Mouse (Mus musculus): ENCODE measurements around the gene Olfr316. TPM values are rescaled to one million over a fixed set of nuclear protein-coding genes. Genes with fewer than 3 reads are reported as not detected.

Olfr316 gene
- polyA plus RNA-seq, 1 experiment from 2014 or later: not detected

DNA sequence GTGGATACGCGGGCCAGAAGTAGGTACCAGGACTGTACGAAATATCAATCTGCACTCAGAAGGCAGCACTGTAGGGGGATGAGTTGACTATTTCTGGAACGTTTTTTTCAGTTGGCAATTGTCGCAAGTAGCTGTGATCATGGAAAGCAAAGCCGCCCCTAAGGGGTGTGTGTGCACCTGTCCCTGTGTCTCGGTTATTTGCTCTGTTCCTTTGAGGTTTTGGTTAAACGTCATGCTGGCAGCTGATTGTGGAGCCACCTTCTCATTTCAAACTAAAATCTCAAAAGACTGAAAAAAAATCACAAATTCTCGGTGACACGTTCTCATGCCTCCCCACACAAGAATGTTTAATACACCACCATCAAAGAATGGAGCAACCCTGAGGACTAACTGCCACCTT lies 35.1 kb downstream of the Olfr316 start:
- H3K9me3 ChIP-seq: no peaks in the 10 kb centered on the region
- H3K27me3 ChIP-seq: no peaks in the 10 kb centered on the region
- H3K27ac ChIP-seq: no peak overlapping the region
- ATAC-seq (ENCODE audit: low FRiP score, low read depth): no peak
- WGBS: 82% methylated on average over 10 of the region's 10 CpGs
- no peak overlapping the region for H3K9ac ChIP-seq
- no peak overlapping the region for H3K4me2 ChIP-seq (replicated peaks)
- H3K36me3 ChIP-seq: no peaks in the 10 kb centered on the region
- H3K4me3 ChIP-seq: no peak overlapping the region
- no peaks in the 10 kb centered on the region for H3K4me1 ChIP-seq

GRCm38 (mm10) chr11:58788346-58788745 lies 35.8 kb downstream of the Olfr316 start:
- no peak overlapping the region for H3K27ac ChIP-seq
- H3K36me3 ChIP-seq: no peaks in the 10 kb centered on the region
- H3K4me1 ChIP-seq: no peaks in the 10 kb centered on the region
- no peak overlapping the region for H3K9ac ChIP-seq
- no peak overlapping the region for H3K4me3 ChIP-seq
- H3K9me3 ChIP-seq: no peaks in the 10 kb centered on the region
- no peak overlapping the region for H3K4me2 ChIP-seq (replicated peaks)
- no peak for ATAC-seq (ENCODE audit: low FRiP score, low read depth)
- no peaks in the 10 kb centered on the region for H3K27me3 ChIP-seq
- WGBS: 85% methylated on average over 8 of the region's 8 CpGs

DNA sequence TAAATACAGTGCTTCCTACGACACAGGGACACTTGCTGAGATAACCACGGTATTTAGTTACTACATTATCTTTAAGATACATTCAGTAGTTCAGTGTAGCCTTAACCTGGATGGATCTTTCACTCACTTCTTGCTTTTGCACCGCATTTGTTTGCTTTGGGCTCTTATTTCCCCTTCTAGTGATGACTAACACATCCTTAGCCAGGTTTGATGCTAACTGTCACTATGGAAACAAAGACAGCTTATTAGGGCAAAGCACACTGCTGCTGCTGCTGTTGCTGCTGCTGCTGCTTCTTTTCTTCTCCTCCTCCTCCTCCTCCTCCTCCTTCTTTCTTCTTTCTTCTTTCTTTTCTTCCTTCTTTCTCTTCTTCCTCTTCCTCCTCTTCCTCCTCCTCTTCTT lies 37.0 kb downstream of the Olfr316 start:
- ATAC-seq (ENCODE audit: low FRiP score, low read depth): no peak
- 44% methylated on average over 3 of the region's 3 CpGs for WGBS
- no peak overlapping the region for H3K4me2 ChIP-seq (replicated peaks)
- H3K36me3 ChIP-seq: no peaks in the 10 kb centered on the region
- no peak overlapping the region for H3K27ac ChIP-seq
- H3K4me3 ChIP-seq: no peak overlapping the region
- H3K9me3 ChIP-seq: no peaks in the 10 kb centered on the region
- no peak overlapping the region for H3K9ac ChIP-seq
- H3K4me1 ChIP-seq: no peaks in the 10 kb centered on the region
- no peaks in the 10 kb centered on the region for H3K27me3 ChIP-seq

DNA sequence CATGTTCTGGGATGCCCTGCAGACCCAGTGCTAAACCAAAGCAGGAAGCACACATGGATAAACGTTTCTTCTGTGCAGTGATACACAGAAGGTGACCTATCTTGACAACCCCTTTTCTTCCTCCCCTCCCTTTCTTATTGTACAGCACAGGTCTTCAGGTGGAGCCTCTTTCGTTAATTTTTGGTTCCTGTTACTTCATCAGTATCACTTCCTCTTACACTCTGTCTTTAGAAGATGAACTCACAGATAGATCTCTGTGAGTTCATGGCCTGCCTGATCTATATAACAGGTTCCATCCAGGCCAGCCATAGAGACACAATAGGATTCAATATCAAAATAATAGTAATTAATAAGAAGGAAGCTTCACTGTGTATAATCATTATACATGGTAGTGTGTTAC lies 37.5 kb downstream of the Olfr316 start:
- Histone ChIP-seq H3K4me3 (no peak overlapping the region), H3K9me3 (no peaks in the 10 kb centered on the region), H3K4me2 (replicated peaks) (no peak overlapping the region), H3K27me3 (no peaks in the 10 kb centered on the region), H3K4me1 (no peaks in the 10 kb centered on the region), H3K9ac (no peak overlapping the region), H3K36me3 (no peaks in the 10 kb centered on the region), H3K27ac (no peak overlapping the region)
- WGBS: 52% methylated on average over 2 of the region's 2 CpGs
- ATAC-seq (ENCODE audit: low FRiP score, low read depth): no peak

DNA sequence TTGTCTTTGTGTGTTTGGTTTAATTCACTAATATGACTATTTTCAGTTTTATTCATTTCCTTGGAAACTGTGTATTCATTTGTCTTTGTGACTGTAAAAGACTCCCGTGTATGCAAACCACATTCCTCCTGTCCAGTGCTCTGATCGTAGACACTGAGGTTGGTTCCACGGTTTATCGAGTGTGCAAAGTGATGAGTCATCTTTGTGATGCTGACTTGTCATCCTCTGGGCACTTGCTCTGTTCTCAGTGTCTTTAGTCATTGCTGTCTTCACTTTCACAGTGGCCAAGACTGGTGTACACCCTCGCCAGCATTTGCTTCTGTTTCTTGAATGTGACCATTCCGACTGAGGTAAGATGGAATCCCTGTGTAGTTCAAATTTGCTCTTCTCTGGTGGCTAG lies 38.1 kb downstream of the Olfr316 start:
- no peak for ATAC-seq (ENCODE audit: low FRiP score, low read depth)
- 83% methylated on average over 6 of the region's 6 CpGs for WGBS

GRCm38 (mm10) chr11:58795856-58796255 lies 43.3 kb downstream of the Olfr316 start:
- Histone ChIP-seq H3K9me3 (no peaks in the 10 kb centered on the region), H3K27me3 (no peaks in the 10 kb centered on the region), H3K9ac (no peak overlapping the region), H3K36me3 (no peaks in the 10 kb centered on the region), H3K4me1 (no peaks in the 10 kb centered on the region), H3K27ac (no peak overlapping the region), H3K4me3 (no peak overlapping the region), H3K4me2 (replicated peaks) (no peak overlapping the region)
- ATAC-seq (ENCODE audit: low FRiP score, low read depth): no peak
- 85% methylated on average over 2 of the region's 2 CpGs for WGBS

More for the DNA sequence above, 38.1 kb downstream of the Olfr316 start:
- Histone ChIP-seq H3K36me3 (no peaks in the 10 kb centered on the region), H3K27ac (no peak overlapping the region), H3K27me3 (no peaks in the 10 kb centered on the region), H3K9me3 (no peaks in the 10 kb centered on the region), H3K4me3 (no peak overlapping the region), H3K4me1 (no peaks in the 10 kb centered on the region), H3K4me2 (replicated peaks) (no peak overlapping the region), H3K9ac (no peak overlapping the region)

- WGBS: 77% methylated on average over 7 of the region's 7 CpGs
- Histone ChIP-seq H3K27me3 (no peaks in the 10 kb centered on the region), H3K36me3 (no peaks in the 10 kb centered on the region), H3K4me3 (no peak overlapping the region), H3K9me3 (no peaks in the 10 kb centered on the region), H3K4me1 (no peaks in the 10 kb centered on the region), H3K9ac (no peak overlapping the region), H3K27ac (no peak overlapping the region), H3K4me2 (replicated peaks) (no peak overlapping the region)
- ATAC-seq (ENCODE audit: low FRiP score, low read depth): no peak
These were observed 44.3 kb downstream of the Olfr316 start for GRCm38 (mm10) chr11:58796850-58797249.

- no peak overlapping the region for H3K27ac ChIP-seq
- ATAC-seq (ENCODE audit: low FRiP score, low read depth): no peak
- H3K4me3 ChIP-seq: no peak overlapping the region
- no peak overlapping the region for H3K4me2 ChIP-seq (replicated peaks)
- 76% methylated on average over 5 of the region's 5 CpGs for WGBS
- no peaks in the 10 kb centered on the region for H3K36me3 ChIP-seq
- no peak overlapping the region for H3K9ac ChIP-seq
- H3K27me3 ChIP-seq: no peaks in the 10 kb centered on the region
- H3K9me3 ChIP-seq: no peaks in the 10 kb centered on the region
- H3K4me1 ChIP-seq: no peaks in the 10 kb centered on the region
These were observed 47.2 kb downstream of the Olfr316 start for GRCm38 (mm10) chr11:58799747-58800146.

DNA sequence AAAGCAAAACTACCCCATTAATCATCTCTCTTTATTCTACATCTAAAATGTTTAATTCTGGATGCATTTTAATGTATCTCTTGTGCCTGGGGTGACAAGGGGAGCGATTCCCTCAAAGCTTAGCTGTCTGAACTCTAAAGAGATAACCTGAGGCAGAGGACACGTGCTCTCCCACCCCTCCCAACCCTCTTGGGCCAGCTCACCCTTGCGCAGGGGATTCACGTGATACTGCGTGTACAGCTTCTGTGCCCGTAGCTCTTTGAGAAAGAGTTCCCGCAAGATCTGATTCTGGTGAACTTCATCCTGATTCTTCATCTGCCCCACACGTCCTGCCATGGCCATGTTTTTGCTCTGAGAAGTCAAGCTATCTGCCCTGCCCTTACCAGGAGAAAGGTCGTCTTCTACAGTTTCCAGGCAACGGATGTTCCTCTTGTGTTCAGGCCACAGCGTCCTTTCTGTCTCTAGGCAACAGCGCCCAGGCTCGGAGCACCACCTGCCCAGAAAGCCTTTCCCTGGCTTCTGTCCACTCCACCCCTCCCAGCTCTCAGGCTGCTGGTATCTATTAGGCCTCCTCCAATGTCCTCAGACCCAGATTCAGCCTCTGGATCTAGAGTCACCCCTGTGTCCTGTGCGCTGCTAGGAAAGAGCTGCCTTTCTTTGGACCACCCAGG lies 49.2 kb downstream of the Olfr316 start, which contains the start of gene Fam183b:
Gene Fam183b (minus strand): TSS at position 403 of the 671 bp plus-strand sequence.
- H3K9ac ChIP-seq: no peak within 1 kb of the TSS
- no peaks in the 10 kb centered on the region for H3K4me1 ChIP-seq
- no peak within 1 kb of the TSS for H3K4me3 ChIP-seq
- no peak within 1 kb of the TSS for H3K4me2 ChIP-seq (replicated peaks)
- no peaks in the 10 kb centered on the region for H3K36me3 ChIP-seq
- H3K27ac ChIP-seq: no peak within 1 kb of the TSS
- no peaks in the 10 kb centered on the region for H3K27me3 ChIP-seq
- WGBS: 42% methylated on average over 14 of the region's 14 CpGs
- ATAC-seq (ENCODE audit: low FRiP score, low read depth): no peak; the same call in 1 of the 2 replicates
- no peaks in the 10 kb centered on the region for H3K9me3 ChIP-seq

GRCm38 (mm10) chr11:58803871-58804270 lies 51.3 kb downstream of the Olfr316 start:
- Histone ChIP-seq H3K27me3 (no peaks in the 10 kb centered on the region), H3K36me3 (no peaks in the 10 kb centered on the region), H3K27ac (no peak overlapping the region), H3K4me2 (replicated peaks) (no peak overlapping the region), H3K9ac (no peak overlapping the region), H3K4me1 (no peaks in the 10 kb centered on the region), H3K4me3 (no peak overlapping the region), H3K9me3 (no peaks in the 10 kb centered on the region)
- no peak for ATAC-seq (ENCODE audit: low FRiP score, low read depth)
- WGBS: 62% methylated on average over 4 of the region's 4 CpGs

- WGBS: 85% methylated on average over 2 of the region's 2 CpGs
- ATAC-seq (ENCODE audit: low FRiP score, low read depth): no peak
These were observed 51.9 kb downstream of the Olfr316 start for GRCm38 (mm10) chr11:58804393-58804792.

More at GRCm38 (mm10) chr11:58804393-58804792, 51.9 kb downstream of the Olfr316 start:
- no peak overlapping the region for H3K4me3 ChIP-seq
- H3K27ac ChIP-seq: no peak overlapping the region
- no peak overlapping the region for H3K4me2 ChIP-seq (replicated peaks)
- H3K27me3 ChIP-seq: no peaks in the 10 kb centered on the region
- no peaks in the 10 kb centered on the region for H3K9me3 ChIP-seq
- H3K4me1 ChIP-seq: no peaks in the 10 kb centered on the region
- no peak overlapping the region for H3K9ac ChIP-seq
- H3K36me3 ChIP-seq: no peaks in the 10 kb centered on the region

Measured in limb, embryonic 13.5 days (tissue).